Comparison of ENCODE assay signal across 10 mouse cellular contexts in the genomic region with DNA sequence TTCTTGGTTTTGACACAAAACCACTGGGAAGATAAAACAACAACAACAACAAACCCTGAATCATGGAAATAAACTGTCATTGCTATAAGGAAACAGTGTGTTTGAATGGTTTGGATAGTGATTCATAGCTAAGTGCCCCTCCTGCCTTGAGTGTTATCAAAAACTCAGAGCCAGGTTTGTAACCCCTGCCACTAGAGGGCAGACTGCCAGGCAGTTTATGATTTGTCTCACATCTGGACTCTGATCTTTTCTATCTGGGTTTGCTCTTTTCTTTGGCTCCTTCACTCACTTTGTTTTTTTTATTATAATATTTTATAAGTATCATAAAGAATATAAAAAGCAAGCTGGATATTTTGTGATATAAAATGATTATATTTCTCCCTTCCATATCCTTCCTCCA.
DNase-seq lines count a peak whose midpoint lies in the region; ATAC-seq lines count a peak whose summit lies in the region.
"Had no signal": no experiment of that assay in that cellular context is flagged by ENCODE, and none has a peak within 500 bp of the region (broad histone marks: within the 10 kb centered on the region; RNA-seq: fewer than 3 reads in every experiment).

No protein-coding gene starts in this region.

- no peak overlapping the region for H3K4me3 ChIP-seq in limb, embryonic 10.5 days

- H3K27me3 ChIP-seq in limb, embryonic 10.5 days (ENCODE audit: low read depth, poor library complexity, severe bottlenecking), result no peaks in the 10 kb centered on the region

- ATAC-seq in common myeloid progenitor, adult 5-6 weeks (replicated peaks; ENCODE audit: low read depth, poor library complexity, severe bottlenecking), result peak; percentile 60; the same call in 1 of the 2 replicates
- ATAC-seq in megakaryocyte, adult 5-6 weeks (ENCODE audit: poor library complexity, severe bottlenecking), result no peak
- ATAC-seq: midbrain, embryonic 16.5 days had no signal

- peaks cover 10% of the 10 kb centered on the region for H3K4me1 ChIP-seq in limb, embryonic 10.5 days

- no peaks in the 10 kb centered on the region for H3K9me3 ChIP-seq in limb, embryonic 10.5 days (replicated peaks)

- no peak overlapping the region for H3K27ac ChIP-seq in limb, embryonic 10.5 days

- no peaks in the 10 kb centered on the region for H3K36me3 ChIP-seq in limb, embryonic 10.5 days

- DNase-seq in heart, postnatal 4 days, result peak; percentile 27
- no peak for DNase-seq in heart, adult 8-10 months (ENCODE audit: low spot score)
- peak; percentile 14 for DNase-seq in urinary bladder, postnatal 14 days (ENCODE audit: low spot score)
- DNase-seq in urinary bladder, postnatal 36 days (ENCODE audit: low spot score in 2 of 2), result no peak
- DNase-seq in ovary, postnatal 10 days (ENCODE audit: low spot score), result no peak
- no peak for DNase-seq in limb, embryonic 10.5 days (ENCODE audit: low spot score)
- DNase-seq: right cerebral cortex, postnatal 4 days had no signal

Comparison
In these comparisons a context has a peak if more than half of its experiments do, and no peak if none do; other contexts are left out.
1. DNase-seq: peak in heart, postnatal 4 days (single experiment) and urinary bladder, postnatal 14 days (single experiment); none in heart, adult 8-10 months (single experiment), urinary bladder, postnatal 36 days (0 of 2), ovary, postnatal 10 days (single experiment) and limb, embryonic 10.5 days (single experiment).